Mouse (Mus musculus): ENCODE results near the gene Rcbtb2. TPM values are rescaled to one million over a fixed set of nuclear protein-coding genes. Genes with fewer than 3 reads are reported as not detected.

The Rcbtb2 gene
- polyA plus RNA-seq, 1 experiment from 2014 or later, result 136 TPM

- H3K36me3 ChIP-seq (ENCODE audit: control insufficient read depth, insufficient read depth, low read length), result no peaks in the 10 kb centered on the region
- no peaks in the 10 kb centered on the region for H3K27me3 ChIP-seq (ENCODE audit: control insufficient read depth, insufficient read depth, low read length)
- H3K4me3 ChIP-seq (ENCODE audit: low read length), result no peak overlapping the region
- no peaks in the 10 kb centered on the region for H3K4me1 ChIP-seq (ENCODE audit: control insufficient read depth, insufficient read depth, low read length)
- no peak overlapping the region for H3K9ac ChIP-seq (ENCODE audit: low read depth, low read length)
- ATAC-seq (ENCODE audit: low FRiP score, low TSS enrichment), result no peak
- H3K9me3 ChIP-seq (ENCODE audit: control insufficient read depth, low read length), result no peaks in the 10 kb centered on the region
- H3K4me2 ChIP-seq (replicated peaks; ENCODE audit: low read depth, low read length), result no peak overlapping the region
- 33% methylated on average over 1 of the region's 1 CpGs for WGBS
- H3K27ac ChIP-seq (ENCODE audit: low read depth, low read length), result no peak overlapping the region
These were observed 104.0 kb downstream of the Rcbtb2 start for GRCm38 (mm10) chr14:73226849-73227248.

- 35% methylated on average over 5 of the region's 5 CpGs for WGBS
- peaks cover 13% of the 10 kb centered on the region for H3K4me1 ChIP-seq (ENCODE audit: control insufficient read depth, insufficient read depth, low read length)
- H3K27me3 ChIP-seq (ENCODE audit: control insufficient read depth, insufficient read depth, low read length), result no peaks in the 10 kb centered on the region
- no peak overlapping the region; the same call in 1 of the 2 replicates for H3K27ac ChIP-seq (ENCODE audit: low read depth, low read length)
- ATAC-seq (ENCODE audit: low FRiP score, low TSS enrichment), result no peak
- no peaks in the 10 kb centered on the region for H3K36me3 ChIP-seq (ENCODE audit: control insufficient read depth, insufficient read depth, low read length)
- no peak overlapping the region for H3K9ac ChIP-seq (ENCODE audit: low read depth, low read length)
- no peaks in the 10 kb centered on the region for H3K9me3 ChIP-seq (ENCODE audit: control insufficient read depth, low read length)
- no peak overlapping the region for H3K4me2 ChIP-seq (replicated peaks; ENCODE audit: low read depth, low read length)
- no peak overlapping the region for H3K4me3 ChIP-seq (ENCODE audit: low read length)
These were observed 108.6 kb downstream of the Rcbtb2 start for GRCm38 (mm10) chr14:73231286-73231982.

GRCm38 (mm10) chr14:73234468-73235031 lies 111.7 kb downstream of the Rcbtb2 start:
- peaks cover 13% of the 10 kb centered on the region for H3K4me1 ChIP-seq (ENCODE audit: control insufficient read depth, insufficient read depth, low read length)
- WGBS, result 26% methylated on average over 2 of the region's 2 CpGs
- no peak overlapping the region for H3K9ac ChIP-seq (ENCODE audit: low read depth, low read length)
- H3K27ac ChIP-seq (ENCODE audit: low read depth, low read length), result peak overlapping the region; percentile 69
- H3K9me3 ChIP-seq (ENCODE audit: control insufficient read depth, low read length), result no peaks in the 10 kb centered on the region
- no peaks in the 10 kb centered on the region for H3K27me3 ChIP-seq (ENCODE audit: control insufficient read depth, insufficient read depth, low read length)
- H3K4me2 ChIP-seq (replicated peaks; ENCODE audit: low read depth, low read length), result no peak overlapping the region
- ATAC-seq (ENCODE audit: low FRiP score, low TSS enrichment), result no peak
- H3K36me3 ChIP-seq (ENCODE audit: control insufficient read depth, insufficient read depth, low read length), result no peaks in the 10 kb centered on the region
- H3K4me3 ChIP-seq (ENCODE audit: low read length), result no peak overlapping the region

DNA sequence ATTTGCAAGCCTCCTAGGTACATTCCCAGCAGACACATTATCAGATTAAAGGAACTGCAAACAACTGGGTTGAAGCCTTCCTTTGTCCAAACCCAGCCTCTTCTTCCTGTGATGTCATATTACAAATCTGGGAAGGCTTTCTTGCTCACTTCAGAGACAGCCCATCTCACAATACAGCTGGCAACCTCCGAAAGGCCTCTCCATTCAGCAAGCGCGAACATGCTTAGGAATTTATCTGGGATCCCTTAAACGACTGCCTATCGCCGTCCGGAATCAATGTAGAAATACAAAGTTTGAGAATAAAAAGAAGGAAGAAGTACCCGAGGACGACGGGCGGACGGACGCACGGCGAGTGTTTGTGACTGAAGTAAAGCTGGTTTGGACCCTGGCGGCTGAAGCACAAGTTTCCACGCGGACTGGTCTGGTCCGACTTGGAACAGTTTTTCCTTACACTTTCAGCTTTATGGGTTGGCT lies 115.0 kb downstream of the Rcbtb2 start, which contains the start of gene Lpar6:
Gene Lpar6, plus strand, starts transcription at position 48 of the 474 bp plus-strand sequence.
- H3K4me1 ChIP-seq (ENCODE audit: control insufficient read depth, insufficient read depth, low read length), result peaks cover 13% of the 10 kb centered on the region
- under 1% methylated on average over 19 of the region's 19 CpGs for WGBS
- H3K27me3 ChIP-seq (ENCODE audit: control insufficient read depth, insufficient read depth, low read length), result no peaks in the 10 kb centered on the region
- H3K4me3 ChIP-seq (ENCODE audit: low read length), result peak within 1 kb of the TSS; percentile 55
- H3K4me2 ChIP-seq (replicated peaks; ENCODE audit: low read depth, low read length), result peak within 1 kb of the TSS; percentile 47
- H3K9me3 ChIP-seq (ENCODE audit: control insufficient read depth, low read length), result no peaks in the 10 kb centered on the region
- peak; percentile 83 for ATAC-seq (ENCODE audit: low FRiP score, low TSS enrichment)
- H3K9ac ChIP-seq (ENCODE audit: low read depth, low read length), result peak within 1 kb of the TSS; percentile 65
- peak within 1 kb of the TSS; percentile 86 for H3K27ac ChIP-seq (ENCODE audit: low read depth, low read length)
- H3K36me3 ChIP-seq (ENCODE audit: control insufficient read depth, insufficient read depth, low read length), result peaks cover 7% of the 10 kb centered on the region; the same call in 1 of the 2 replicates

DNA sequence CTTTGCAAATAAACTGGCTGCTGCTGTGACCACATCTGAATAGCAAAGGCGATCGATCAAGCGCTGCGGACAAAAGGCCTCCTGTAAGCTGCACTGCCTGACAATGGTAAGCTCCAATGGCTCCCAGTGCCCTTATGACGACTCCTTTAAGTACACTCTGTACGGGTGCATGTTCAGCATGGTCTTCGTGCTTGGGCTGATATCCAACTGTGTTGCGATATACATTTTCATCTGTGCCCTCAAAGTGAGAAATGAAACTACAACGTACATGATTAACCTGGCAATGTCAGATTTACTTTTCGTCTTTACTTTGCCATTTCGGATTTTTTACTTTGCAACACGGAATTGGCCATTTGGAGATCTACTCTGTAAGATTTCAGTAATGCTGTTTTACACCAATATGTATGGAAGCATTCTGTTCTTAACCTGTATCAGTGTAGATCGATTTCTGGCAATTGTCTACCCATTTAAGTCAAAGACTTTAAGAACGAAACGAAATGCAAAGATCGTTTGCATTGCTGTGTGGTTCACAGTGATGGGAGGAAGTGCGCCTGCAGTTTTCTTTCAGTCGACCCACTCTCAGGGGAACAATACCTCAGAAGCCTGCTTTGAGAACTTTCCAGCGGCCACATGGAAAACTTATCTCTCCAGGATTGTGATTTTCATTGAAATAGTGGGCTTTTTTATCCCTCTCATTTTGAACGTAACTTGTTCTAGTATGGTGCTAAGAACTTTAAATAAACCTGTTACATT lies 115.8 kb downstream of the Rcbtb2 start:
- Histone ChIP-seq H3K9ac (ENCODE audit: low read depth, low read length) (peak overlapping the region; percentile 65), H3K4me1 (ENCODE audit: control insufficient read depth, insufficient read depth, low read length) (peaks cover 13% of the 10 kb centered on the region), H3K36me3 (ENCODE audit: control insufficient read depth, insufficient read depth, low read length) (peaks cover 7% of the 10 kb centered on the region; the same call in 1 of the 2 replicates), H3K4me2 (replicated peaks; ENCODE audit: low read depth, low read length) (peak overlapping the region; percentile 47), H3K27me3 (ENCODE audit: control insufficient read depth, insufficient read depth, low read length) (no peaks in the 10 kb centered on the region), H3K27ac (ENCODE audit: low read depth, low read length) (peak overlapping the region; percentile 86), H3K4me3 (ENCODE audit: low read length) (peak overlapping the region; percentile 55), H3K9me3 (ENCODE audit: control insufficient read depth, low read length) (no peaks in the 10 kb centered on the region)
- under 1% methylated on average over 20 of the region's 20 CpGs for WGBS
- ATAC-seq (ENCODE audit: low FRiP score, low TSS enrichment), result peak; percentile 89

GRCm38 (mm10) chr14:73239291-73239690 lies 116.5 kb downstream of the Rcbtb2 start:
- peaks cover 11% of the 10 kb centered on the region for H3K4me1 ChIP-seq (ENCODE audit: control insufficient read depth, insufficient read depth, low read length)
- H3K4me3 ChIP-seq (ENCODE audit: low read length), result peak overlapping the region; percentile 55
- peak overlapping the region; percentile 65 for H3K9ac ChIP-seq (ENCODE audit: low read depth, low read length)
- peak overlapping the region; percentile 47 for H3K4me2 ChIP-seq (replicated peaks; ENCODE audit: low read depth, low read length)
- WGBS, result 0% methylated on average over 6 of the region's 6 CpGs
- H3K27ac ChIP-seq (ENCODE audit: low read depth, low read length), result peak overlapping the region; percentile 86
- H3K9me3 ChIP-seq (ENCODE audit: control insufficient read depth, low read length), result no peaks in the 10 kb centered on the region
- no peaks in the 10 kb centered on the region for H3K27me3 ChIP-seq (ENCODE audit: control insufficient read depth, insufficient read depth, low read length)
- peak; percentile 76; the same call in 1 of the 2 replicates for ATAC-seq (ENCODE audit: low FRiP score, low TSS enrichment)
- H3K36me3 ChIP-seq (ENCODE audit: control insufficient read depth, insufficient read depth, low read length), result peaks cover 7% of the 10 kb centered on the region; the same call in 1 of the 2 replicates

DNA sequence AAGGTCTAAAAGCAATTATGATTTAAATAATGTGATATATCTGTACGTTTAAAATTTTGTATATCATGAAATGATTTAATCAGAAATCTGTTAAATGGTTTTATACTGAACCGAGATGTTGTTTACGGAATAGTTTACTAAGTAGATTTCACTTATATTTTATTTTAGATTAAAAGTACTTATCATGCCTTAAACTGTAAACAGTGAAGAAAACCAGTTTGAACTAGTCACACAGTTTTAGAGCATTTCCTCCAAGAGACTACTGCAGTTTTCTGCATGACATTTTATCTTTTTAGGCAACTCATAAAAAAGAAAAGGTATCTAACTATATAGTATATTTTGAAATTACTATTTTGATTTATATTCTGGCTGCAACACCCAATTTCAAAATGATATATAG lies 117.0 kb downstream of the Rcbtb2 start:
- Histone ChIP-seq H3K9ac (ENCODE audit: low read depth, low read length) (0 out of 2 replicates have a peak overlapping the region, but pooled peaks have one; percentile 65), H3K27ac (ENCODE audit: low read depth, low read length) (no peak overlapping the region), H3K27me3 (ENCODE audit: control insufficient read depth, insufficient read depth, low read length) (no peaks in the 10 kb centered on the region), H3K9me3 (ENCODE audit: control insufficient read depth, low read length) (no peaks in the 10 kb centered on the region), H3K4me2 (replicated peaks; ENCODE audit: low read depth, low read length) (peak overlapping the region; percentile 36), H3K4me3 (ENCODE audit: low read length) (peak overlapping the region; percentile 55), H3K36me3 (ENCODE audit: control insufficient read depth, insufficient read depth, low read length) (peaks cover 7% of the 10 kb centered on the region; the same call in 1 of the 2 replicates), H3K4me1 (ENCODE audit: control insufficient read depth, insufficient read depth, low read length) (peaks cover 6% of the 10 kb centered on the region)
- WGBS, result 46% methylated on average over 3 of the region's 3 CpGs
- no peak for ATAC-seq (ENCODE audit: low FRiP score, low TSS enrichment)

DNA sequence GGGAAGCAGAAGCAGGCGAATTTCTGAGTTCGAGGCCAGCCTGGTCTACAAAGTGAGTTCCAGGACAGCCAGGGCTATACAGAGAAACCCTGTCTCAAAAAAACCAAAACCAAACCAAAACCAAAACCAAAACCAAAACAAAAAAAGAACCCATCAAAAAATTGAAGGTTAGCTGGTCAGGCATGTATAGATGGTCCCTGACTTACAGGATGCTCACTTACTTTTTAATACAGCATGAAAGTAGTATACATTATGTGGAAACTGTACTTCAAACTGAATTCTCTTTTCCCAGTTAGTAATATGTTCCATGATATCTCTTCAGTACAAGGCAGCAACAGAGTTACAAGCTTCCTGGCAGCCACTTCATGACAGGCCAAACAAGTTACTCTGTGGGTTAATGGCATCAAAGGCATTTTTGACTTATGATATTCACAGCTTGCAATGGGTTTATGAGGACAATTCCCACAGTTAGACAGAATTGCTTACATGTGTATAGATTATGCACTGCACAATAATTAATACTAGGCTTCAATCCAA lies 121.3 kb downstream of the Rcbtb2 start:
- Histone ChIP-seq H3K36me3 (ENCODE audit: control insufficient read depth, insufficient read depth, low read length) (peaks cover 7% of the 10 kb centered on the region; the same call in 1 of the 2 replicates), H3K27ac (ENCODE audit: low read depth, low read length) (no peak overlapping the region), H3K27me3 (ENCODE audit: control insufficient read depth, insufficient read depth, low read length) (no peaks in the 10 kb centered on the region), H3K4me2 (replicated peaks; ENCODE audit: low read depth, low read length) (no peak overlapping the region), H3K4me3 (ENCODE audit: low read length) (no peak overlapping the region), H3K9me3 (ENCODE audit: control insufficient read depth, low read length) (no peaks in the 10 kb centered on the region), H3K9ac (ENCODE audit: low read depth, low read length) (no peak overlapping the region), H3K4me1 (ENCODE audit: control insufficient read depth, insufficient read depth, low read length) (no peaks in the 10 kb centered on the region)
- ATAC-seq (ENCODE audit: low FRiP score, low TSS enrichment), result no peak
- 96% methylated on average over 2 of the region's 2 CpGs for WGBS
